Mouse (Mus musculus) embryo, embryonic 9.5 days (tissue): ENCODE measurements at regions not wholly inside any gene's neighbourhood (a gene's known extent, or its start where the extent isn't known, plus 50 kb on each side); places are given as distances from the start of the nearest gene placed in this dataset.

ENCODE experiments used
- DNase-seq: peaks from one replicate; pipeline ENCODE4 v3.0.0-alpha.2; 2017; ENCODE audit errors: extremely low spot score

- DNase-seq: peak; percentile 65
These were observed 87.5 kb upstream of the Usp24 start for GRCm38 (mm10) chr4:106228534-106228933.

GRCm38 (mm10) chr4:106229526-106229925, 86.5 kb upstream of the Usp24 start:
- no peak for DNase-seq

- peak; percentile 42 for DNase-seq
These were observed 83.5 kb upstream of the Usp24 start for GRCm38 (mm10) chr4:106232499-106232970.

- no peak for DNase-seq
These were observed 71.6 kb upstream of the Usp24 start for GRCm38 (mm10) chr4:106244384-106244819.

GRCm38 (mm10) chr4:106244826-106245510, 71.0 kb upstream of the Usp24 start:
- no peak for DNase-seq

GRCm38 (mm10) chr4:106246695-106247094, 69.3 kb upstream of the Usp24 start:
- DNase-seq: no peak

- no peak for DNase-seq
These were observed 68.6 kb upstream of the Usp24 start for GRCm38 (mm10) chr4:106247398-106247797.

GRCm38 (mm10) chr4:106248272-106248671, 67.7 kb upstream of the Usp24 start:
- DNase-seq: no peak

GRCm38 (mm10) chr4:106249028-106249782, 66.8 kb upstream of the Usp24 start:
- no peak for DNase-seq

- DNase-seq: no peak
These were observed 66.0 kb upstream of the Usp24 start for GRCm38 (mm10) chr4:106250048-106250447.

- DNase-seq: no peak
These were observed 64.6 kb upstream of the Usp24 start for GRCm38 (mm10) chr4:106251430-106251829.

- DNase-seq: no peak
These were observed 63.1 kb upstream of the Usp24 start for GRCm38 (mm10) chr4:106252946-106253345.

- no peak for DNase-seq
These were observed 61.1 kb upstream of the Usp24 start for GRCm38 (mm10) chr4:106254761-106255475.

GRCm38 (mm10) chr4:106255959-106256609, 59.9 kb upstream of the Usp24 start:
- DNase-seq: no peak

GRCm38 (mm10) chr4:106261404-106261803, 54.6 kb upstream of the Usp24 start:
- DNase-seq: no peak

- DNase-seq: no peak
These were observed 54.0 kb upstream of the Usp24 start for GRCm38 (mm10) chr4:106261901-106262560.

- no peak for DNase-seq
These were observed 53.0 kb upstream of the Usp24 start for GRCm38 (mm10) chr4:106262751-106263725.
